Mouse (Mus musculus): ENCODE data around the gene Nipa1. TPM values are rescaled to one million over a fixed set of nuclear protein-coding genes. Genes with fewer than 3 reads are reported as not detected.

Nipa1 gene
- total RNA-seq (2021): 10 to 100 TPM; 58.5 to 62.1 TPM
- long read RNA-seq, experiment 1, transcript Nipa1-201 (5 exons, 3,183 nt): major isoform, 29 of 45 reads
- long read RNA-seq, experiment 1, partial matches to known transcripts: 4 of 45 reads
- long read RNA-seq, experiment 1, other reads (novel, unspliced or antisense): 12 of 45 reads
- long read RNA-seq, experiment 2, transcript Nipa1-201 (5 exons, 3,183 nt): major isoform, 33 of 38 reads
- long read RNA-seq, experiment 2, partial matches to known transcripts: 0 of 38 reads
- long read RNA-seq, experiment 2, other reads (novel, unspliced or antisense): 5 of 38 reads

GRCm38 (mm10) chr7:56019930-56020253 lies at the start of gene Nipa1:
Nipa1 (minus strand) TSS chr7:56019954.
- no peak for TF ChIP-seq CTCF (IDR thresholded peaks at IDR 0.05)
- DNase-seq (ENCODE audit: extremely low spot score in 1 of 2, low spot score in 2 of 2): no peak
- intact Hi-C loops (cut with DNase I): loop anchor here (1.0 to 2.0 kb wide), 3 partner anchors 25 to 33 kb away; partner anchors contain the start of gene Herc2
- Histone ChIP-seq H3K4me3 (peak within 1 kb of the TSS; percentile 89), H3K27ac (peak within 1 kb of the TSS; percentile 97)

DNA sequence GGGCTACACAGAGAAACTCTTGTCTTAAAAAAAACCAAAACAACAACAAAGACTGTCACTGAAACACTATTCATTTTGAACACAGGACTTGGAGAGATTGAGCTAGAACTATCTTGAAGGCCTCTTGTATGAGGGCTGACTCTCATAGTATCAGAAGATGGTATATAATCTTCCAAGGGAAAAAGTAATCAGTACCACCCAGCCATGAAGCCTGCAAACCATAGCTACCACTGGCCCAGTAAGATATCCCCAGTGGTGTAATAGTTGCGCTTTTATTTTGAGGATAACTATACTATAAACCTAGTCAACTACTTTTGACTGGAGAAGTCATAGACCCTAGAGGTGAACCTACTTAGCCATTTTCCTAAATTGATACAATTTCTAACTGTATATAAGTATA lies 46.9 kb upstream of the Nipa1 start:
- Histone ChIP-seq H3K4me3 (no peak overlapping the region), H3K27ac (no peak overlapping the region)
- DNase-seq (ENCODE audit: extremely low spot score in 1 of 2, low spot score in 2 of 2): no peak
- intact Hi-C loops (cut with DNase I): no loop called here
- TF ChIP-seq CTCF (IDR thresholded peaks at IDR 0.05): no peak

DNA sequence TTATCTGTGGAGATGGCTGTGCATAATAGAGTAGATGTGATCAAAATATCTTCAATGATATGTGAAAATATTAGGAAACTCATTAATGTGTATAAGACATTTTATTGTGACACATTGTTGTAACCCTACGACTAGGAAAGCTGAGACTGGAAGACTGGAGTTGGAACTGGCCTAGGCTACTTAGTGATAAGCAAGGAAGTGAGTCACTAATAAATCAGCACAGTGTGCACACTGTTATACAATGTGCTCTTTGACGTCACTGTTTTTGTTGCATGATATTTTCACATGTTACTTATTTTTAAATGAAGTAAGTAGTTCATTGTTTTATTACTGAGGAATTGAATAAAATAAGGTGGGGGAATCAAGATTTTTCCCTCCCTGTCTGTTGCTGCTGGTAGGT lies 46.4 kb upstream of the Nipa1 start:
- H3K4me3 ChIP-seq: no peak overlapping the region
- TF ChIP-seq CTCF (IDR thresholded peaks at IDR 0.05): no peak
- intact Hi-C loops (cut with DNase I): no loop called here
- DNase-seq (ENCODE audit: extremely low spot score in 1 of 2, low spot score in 2 of 2): no peak
- H3K27ac ChIP-seq: no peak overlapping the region

DNA sequence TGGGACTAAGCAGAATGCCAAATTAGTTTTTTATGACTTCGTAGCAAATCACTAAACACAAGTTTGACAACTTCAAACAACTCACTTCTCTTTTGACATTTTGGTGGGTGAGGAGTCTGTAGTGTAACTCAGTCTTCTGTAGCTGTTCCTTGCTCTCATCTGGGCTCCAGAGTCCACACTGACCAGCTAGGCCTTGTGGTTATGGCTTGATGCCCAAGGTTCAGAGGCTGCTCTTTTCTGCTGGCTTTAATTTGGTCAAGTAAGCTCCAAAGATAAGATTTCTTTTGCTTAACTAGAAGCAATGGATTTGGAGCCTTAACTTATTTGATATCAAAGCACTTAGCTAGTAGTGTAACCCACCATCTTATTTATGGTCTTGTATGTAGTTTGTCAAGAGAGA lies 45.1 kb upstream of the Nipa1 start:
- H3K27ac ChIP-seq: no peak overlapping the region
- no peak for TF ChIP-seq CTCF (IDR thresholded peaks at IDR 0.05)
- DNase-seq (ENCODE audit: extremely low spot score in 1 of 2, low spot score in 2 of 2): no peak
- intact Hi-C loops (cut with DNase I): no loop called here
- no peak overlapping the region for H3K4me3 ChIP-seq

- intact Hi-C loops (cut with DNase I): no loop called here
- no peak overlapping the region for H3K27ac ChIP-seq
- TF ChIP-seq CTCF (IDR thresholded peaks at IDR 0.05): no peak
- no peak overlapping the region for H3K4me3 ChIP-seq
- no peak for DNase-seq (ENCODE audit: extremely low spot score in 1 of 2, low spot score in 2 of 2)
These were observed 35.6 kb upstream of the Nipa1 start for GRCm38 (mm10) chr7:56055338-56055737.

DNA sequence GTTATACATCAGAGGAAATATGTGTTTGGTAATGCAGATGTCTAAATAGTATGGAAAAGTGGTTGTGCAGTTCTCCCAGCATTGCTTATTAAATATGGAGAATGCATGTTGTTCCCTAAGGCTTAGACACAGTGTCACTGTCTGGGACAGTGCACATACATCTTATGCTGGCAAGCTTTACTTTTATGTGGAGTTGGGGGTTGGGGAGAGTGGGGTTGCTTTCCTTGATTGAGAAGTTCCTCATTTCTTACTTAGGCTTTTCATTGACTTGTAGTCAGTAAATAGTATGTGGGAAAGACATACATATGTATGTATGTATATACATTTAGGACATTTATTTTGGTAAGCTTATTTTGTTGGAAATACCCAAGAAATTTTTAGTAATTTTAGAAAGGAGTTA lies 33.2 kb upstream of the Nipa1 start:
- no peak overlapping the region for H3K4me3 ChIP-seq
- intact Hi-C loops (cut with DNase I): no loop called here

DNA sequence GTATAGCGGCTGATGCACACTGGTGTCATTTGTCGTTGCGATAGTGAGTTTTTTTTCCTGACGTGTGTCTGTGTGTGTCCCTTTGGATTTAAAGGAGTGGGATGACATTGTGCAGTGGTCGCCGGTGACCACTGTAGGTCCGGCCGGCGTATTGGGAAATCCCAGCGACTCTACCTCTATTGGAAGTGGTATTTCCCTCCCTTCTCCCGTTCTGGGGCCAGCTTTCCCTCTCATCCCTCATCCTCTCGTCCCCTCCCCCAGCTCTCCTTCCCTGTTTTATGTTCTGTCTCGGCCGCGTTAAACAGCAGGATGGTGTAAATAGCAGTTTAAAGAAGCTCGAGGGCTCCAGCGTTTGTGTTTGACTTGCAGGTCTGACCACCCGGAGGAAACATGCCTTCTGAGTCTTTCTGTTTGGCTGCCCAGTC lies 30.7 kb upstream of the Nipa1 start:
- no peak for TF ChIP-seq CTCF (IDR thresholded peaks at IDR 0.05)
- H3K4me3 ChIP-seq: peak overlapping the region; percentile 60
- H3K27ac ChIP-seq: peak overlapping the region; percentile 86
- intact Hi-C loops (cut with DNase I): loop anchor here (1.0 kb wide), 1 partner anchor 31 kb away; the partner anchor contains the start of gene Nipa1
- peak; percentile 19 to 25 for DNase-seq (ENCODE audit: extremely low spot score in 1 of 2, low spot score in 2 of 2)

More for the DNA sequence above, 33.2 kb upstream of the Nipa1 start:
- no peak overlapping the region for H3K27ac ChIP-seq
- no peak for DNase-seq (ENCODE audit: extremely low spot score in 1 of 2, low spot score in 2 of 2)
- TF ChIP-seq CTCF (IDR thresholded peaks at IDR 0.05): no peak

DNA sequence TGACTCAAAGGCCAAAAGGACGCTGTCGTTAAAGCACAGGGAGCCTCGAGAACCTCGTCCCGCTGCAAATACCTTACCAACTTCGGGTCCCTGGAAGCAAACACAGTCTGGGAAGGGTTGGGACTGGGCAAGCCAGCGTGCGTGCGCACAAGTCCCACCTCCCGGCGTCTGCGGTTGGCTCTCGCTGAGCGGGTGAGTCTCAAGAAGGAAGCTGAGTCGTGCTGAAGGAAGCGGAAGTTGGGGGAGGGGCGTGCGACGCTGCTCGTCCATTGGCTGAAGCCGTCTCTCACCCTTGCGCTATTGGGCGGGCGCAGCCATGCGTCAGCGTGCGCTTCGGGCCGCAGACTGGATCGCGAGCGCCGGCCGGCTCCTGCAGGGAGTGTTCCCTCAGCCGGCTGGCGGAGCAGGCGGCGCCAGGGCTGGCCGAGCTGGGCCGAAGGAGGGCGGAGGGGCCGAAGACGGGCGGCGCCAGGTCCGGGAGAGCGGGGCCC lies 30.1 kb upstream of the Nipa1 start, which contains the start of gene Herc2:
Gene Herc2 (plus strand): TSS at position 366 of the 491 bp plus-strand sequence.
- TF ChIP-seq CTCF (IDR thresholded peaks at IDR 0.05): no peak; the same call in 1 of the 2 replicates
- peak; percentile 98 to 99 for DNase-seq (ENCODE audit: extremely low spot score in 1 of 2, low spot score in 2 of 2)
- intact Hi-C loops (cut with DNase I): loop anchor here (1.0 kb wide), 1 partner anchor 31 kb away; the partner anchor contains the start of gene Nipa1
- Histone ChIP-seq H3K4me3 (peak within 1 kb of the TSS; percentile 60), H3K27ac (peak within 1 kb of the TSS; percentile 86)

- TF ChIP-seq CTCF (IDR thresholded peaks at IDR 0.05): no peak
- Histone ChIP-seq H3K4me3 (no peak overlapping the region), H3K27ac (no peak overlapping the region)
- no peak for DNase-seq (ENCODE audit: extremely low spot score in 1 of 2, low spot score in 2 of 2)
- intact Hi-C loops (cut with DNase I): no loop called here
These were observed 27.4 kb upstream of the Nipa1 start for GRCm38 (mm10) chr7:56047178-56047577.

GRCm38 (mm10) chr7:56044267-56044629 lies 24.5 kb upstream of the Nipa1 start:
- Histone ChIP-seq H3K4me3 (no peak overlapping the region), H3K27ac (no peak overlapping the region)
- TF ChIP-seq CTCF (IDR thresholded peaks at IDR 0.05): no peak
- intact Hi-C loops (cut with DNase I): no loop called here
- no peak for DNase-seq (ENCODE audit: extremely low spot score in 1 of 2, low spot score in 2 of 2)

DNA sequence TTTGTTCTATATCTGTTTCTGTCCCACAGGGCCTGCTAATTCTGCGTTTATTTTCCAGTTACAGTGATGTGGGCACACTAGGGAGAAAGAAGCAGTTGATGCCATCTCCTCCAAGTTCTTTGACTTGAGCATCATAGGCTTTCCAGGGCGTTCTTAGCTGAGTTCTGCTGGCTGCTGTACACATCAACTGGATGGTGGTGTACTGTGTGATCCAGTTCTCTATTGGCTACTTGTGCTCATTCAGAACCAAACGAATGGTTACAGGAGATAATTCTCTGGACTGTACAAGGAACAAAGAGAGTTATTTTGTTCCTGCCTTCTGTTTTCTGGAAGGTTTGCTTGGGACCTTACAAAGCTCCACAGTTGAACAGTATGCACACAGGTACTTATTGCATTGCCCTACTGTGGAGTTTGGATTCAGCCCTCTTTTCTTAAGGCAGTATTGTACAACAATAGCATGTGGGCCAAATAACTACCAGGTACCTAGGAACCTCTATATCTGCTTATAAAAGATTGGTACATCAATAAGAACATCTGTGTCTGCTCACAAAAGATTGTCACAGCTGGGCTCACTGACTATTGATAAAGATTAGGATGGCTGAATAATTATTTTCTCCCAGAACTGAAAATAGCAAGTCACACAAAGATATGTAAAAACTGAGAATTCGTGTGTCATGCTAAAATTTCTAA lies 24.0 kb upstream of the Nipa1 start:
- intact Hi-C loops (cut with DNase I): no loop called here
- no peak for TF ChIP-seq CTCF (IDR thresholded peaks at IDR 0.05)
- Histone ChIP-seq H3K27ac (no peak overlapping the region), H3K4me3 (no peak overlapping the region)
- no peak for DNase-seq (ENCODE audit: extremely low spot score in 1 of 2, low spot score in 2 of 2)

GRCm38 (mm10) chr7:56042353-56042752 lies 22.6 kb upstream of the Nipa1 start:
- H3K4me3 ChIP-seq: no peak overlapping the region
- peak; percentile 89 for TF ChIP-seq CTCF (IDR thresholded peaks at IDR 0.05)
- no peak overlapping the region for H3K27ac ChIP-seq
- DNase-seq (ENCODE audit: extremely low spot score in 1 of 2, low spot score in 2 of 2): peak; percentile 76 to 78
- intact Hi-C loops (cut with DNase I): loop anchor here (1.0 kb wide), 1 partner anchor 56 kb away; no protein-coding TSS in a partner anchor

Data from left cerebral cortex, adult 2 months (tissue).